Mouse (Mus musculus): ENCODE measurements at regions not wholly inside any gene's neighbourhood (a gene's known extent, or its start where the extent isn't known, plus 50 kb on each side); places are given as distances from the start of the nearest gene placed in this dataset.

DNA sequence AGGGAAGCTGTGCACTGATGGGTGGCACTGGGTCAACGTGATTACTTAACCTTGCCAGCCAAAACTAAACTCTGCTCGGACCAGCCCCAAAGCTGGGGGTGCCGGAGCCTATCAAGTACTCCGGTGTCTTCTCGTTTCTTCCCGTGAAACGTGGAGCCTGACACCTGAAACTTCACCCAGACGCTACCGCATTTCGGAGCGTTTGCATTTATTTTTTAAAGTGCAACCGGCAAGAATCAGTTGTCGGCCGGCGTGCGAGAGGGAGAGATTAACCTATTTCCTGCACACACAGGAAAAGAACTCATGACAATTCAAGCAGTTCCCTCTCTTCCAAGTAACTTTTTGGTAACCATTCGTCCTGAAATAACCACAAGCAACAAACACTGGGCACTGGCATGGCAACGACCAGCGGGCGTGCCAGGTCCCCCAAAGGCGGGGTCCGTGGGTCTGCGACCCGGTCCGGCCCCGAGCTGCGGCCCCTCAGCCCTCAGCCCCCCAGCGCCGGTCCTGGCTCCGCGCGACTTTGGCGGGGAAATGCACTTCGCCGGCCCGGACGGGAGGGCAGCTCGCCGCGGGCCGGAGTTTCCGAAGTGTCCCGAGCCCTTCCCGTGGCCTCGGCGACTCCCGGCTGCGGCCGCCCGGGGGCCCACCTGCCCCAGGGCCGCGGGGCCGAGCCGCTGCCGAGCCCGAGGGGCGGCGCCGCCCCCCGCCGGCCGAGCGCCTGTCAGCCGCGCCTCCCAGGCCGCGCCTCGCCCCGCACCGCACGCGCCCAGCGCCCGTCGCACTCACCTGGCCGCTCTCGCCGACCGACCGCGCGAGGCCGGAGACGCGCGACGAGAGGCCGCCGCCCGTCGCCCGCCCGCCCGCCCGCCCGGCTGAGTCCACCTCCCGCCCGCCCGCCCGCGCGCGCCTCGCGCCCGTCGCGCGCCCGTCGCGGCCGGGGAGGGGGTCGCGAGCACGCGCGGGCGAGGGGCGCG lies 1861.7 kb upstream of the Lrrc6 start:
- peak overlapping the region; percentile 22; the same call in 1 of the 2 replicates for H3K27ac ChIP-seq (ENCODE audit: insufficient read depth, low read length)
- peak overlapping the region; percentile 59 for H3K4me3 ChIP-seq (ENCODE audit: insufficient read depth, low read length)
- peaks cover 5% of the 10 kb centered on the region for H3K4me1 ChIP-seq (ENCODE audit: control insufficient read depth, insufficient read depth, low read length)
- TF ChIP-seq CTCF (IDR thresholded peaks at IDR 0.05; ENCODE audit: borderline replicate concordance, insufficient read depth, low read length), result no peak
- TF ChIP-seq POLR2A (IDR thresholded peaks at IDR 0.05; ENCODE audit: low read depth, low read length), result peak; percentile 35; the same call in 1 of the 2 replicates

GRCm38 (mm10) chr15:68360956-68361908 lies 1860.5 kb upstream of the Lrrc6 start:
- Histone ChIP-seq H3K27ac (ENCODE audit: insufficient read depth, low read length) (no peak overlapping the region), H3K4me3 (ENCODE audit: insufficient read depth, low read length) (peak overlapping the region; percentile 59), H3K4me1 (ENCODE audit: control insufficient read depth, insufficient read depth, low read length) (peaks cover 5% of the 10 kb centered on the region)
- no peak for TF ChIP-seq POLR2A (IDR thresholded peaks at IDR 0.05; ENCODE audit: low read depth, low read length)
- no peak for TF ChIP-seq CTCF (IDR thresholded peaks at IDR 0.05; ENCODE audit: borderline replicate concordance, insufficient read depth, low read length)

GRCm38 (mm10) chr15:68359496-68359895 lies 1858.8 kb upstream of the Lrrc6 start:
- no peak overlapping the region for H3K4me3 ChIP-seq (ENCODE audit: insufficient read depth, low read length)
- H3K4me1 ChIP-seq (ENCODE audit: control insufficient read depth, insufficient read depth, low read length), result peaks cover 5% of the 10 kb centered on the region
- no peak overlapping the region for H3K27ac ChIP-seq (ENCODE audit: insufficient read depth, low read length)
- TF ChIP-seq POLR2A (IDR thresholded peaks at IDR 0.05; ENCODE audit: low read depth, low read length) (no peak), CTCF (IDR thresholded peaks at IDR 0.05; ENCODE audit: borderline replicate concordance, insufficient read depth, low read length) (no peak)

- TF ChIP-seq POLR2A (IDR thresholded peaks at IDR 0.05; ENCODE audit: low read depth, low read length), result no peak
- 0 out of 2 replicates have a peak, but pooled peaks cover 2% of the 10 kb centered on the region for H3K4me1 ChIP-seq (ENCODE audit: control insufficient read depth, insufficient read depth, low read length)
- no peak overlapping the region for H3K4me3 ChIP-seq (ENCODE audit: insufficient read depth, low read length)
- no peak overlapping the region for H3K27ac ChIP-seq (ENCODE audit: insufficient read depth, low read length)
Observed at GRCm38 (mm10) chr15:68355957-68356356, 1855.2 kb upstream of the Lrrc6 start.

DNA sequence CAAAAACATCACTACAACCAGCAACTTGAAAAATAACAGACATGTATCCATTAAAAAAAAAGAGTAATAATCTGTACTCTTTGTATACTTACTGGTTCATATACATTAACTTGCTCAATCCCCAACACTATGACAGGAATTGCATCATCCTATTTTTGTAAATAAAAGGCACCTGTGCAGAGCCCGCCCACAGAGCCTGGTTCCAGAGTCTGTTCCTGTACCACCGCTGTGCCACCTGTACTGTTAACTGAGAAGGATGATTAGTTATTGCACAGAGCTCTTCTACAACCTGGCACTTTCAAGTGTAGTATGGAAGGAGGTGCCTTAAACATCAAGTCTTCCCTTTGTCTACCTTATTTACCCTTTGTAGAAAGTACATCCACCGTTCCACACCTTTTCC lies 1843.9 kb upstream of the Lrrc6 start:
- TF ChIP-seq POLR2A (IDR thresholded peaks at IDR 0.05; ENCODE audit: low read depth, low read length), result no peak
- TF ChIP-seq CTCF (IDR thresholded peaks at IDR 0.05; ENCODE audit: borderline replicate concordance, insufficient read depth, low read length), result no peak
- Histone ChIP-seq H3K4me3 (ENCODE audit: insufficient read depth, low read length) (no peak overlapping the region), H3K4me1 (ENCODE audit: control insufficient read depth, insufficient read depth, low read length) (no peaks in the 10 kb centered on the region), H3K27ac (ENCODE audit: insufficient read depth, low read length) (no peak overlapping the region)

DNA sequence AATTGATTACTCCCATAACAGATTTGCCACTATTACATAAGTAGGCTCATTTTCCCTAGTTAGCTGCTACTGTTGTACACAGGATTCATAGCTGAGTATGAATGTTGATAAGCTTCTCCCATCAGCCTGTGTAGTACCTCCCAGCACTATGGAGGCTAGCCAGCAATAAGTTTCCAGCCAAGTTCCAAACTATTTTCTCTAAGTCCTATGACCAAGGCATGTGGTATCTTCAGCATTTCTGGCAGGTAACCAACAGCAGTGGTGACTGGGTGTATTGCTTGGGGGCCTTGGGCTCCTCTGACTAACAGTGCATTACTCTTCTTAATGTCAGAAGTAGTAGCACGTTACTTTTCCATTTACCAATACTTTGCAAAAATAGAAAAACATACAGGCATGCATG lies 1841.8 kb upstream of the Lrrc6 start:
- TF ChIP-seq CTCF (IDR thresholded peaks at IDR 0.05; ENCODE audit: borderline replicate concordance, insufficient read depth, low read length) (no peak), POLR2A (IDR thresholded peaks at IDR 0.05; ENCODE audit: low read depth, low read length) (no peak)
- H3K27ac ChIP-seq (ENCODE audit: insufficient read depth, low read length), result 0 out of 2 replicates have a peak overlapping the region, but pooled peaks have one; percentile 35
- no peaks in the 10 kb centered on the region for H3K4me1 ChIP-seq (ENCODE audit: control insufficient read depth, insufficient read depth, low read length)
- H3K4me3 ChIP-seq (ENCODE audit: insufficient read depth, low read length), result no peak overlapping the region

GRCm38 (mm10) chr15:68341056-68341455 lies 1840.3 kb upstream of the Lrrc6 start:
- Histone ChIP-seq H3K4me1 (ENCODE audit: control insufficient read depth, insufficient read depth, low read length) (no peaks in the 10 kb centered on the region), H3K27ac (ENCODE audit: insufficient read depth, low read length) (no peak overlapping the region), H3K4me3 (ENCODE audit: insufficient read depth, low read length) (no peak overlapping the region)
- TF ChIP-seq CTCF (IDR thresholded peaks at IDR 0.05; ENCODE audit: borderline replicate concordance, insufficient read depth, low read length) (no peak), POLR2A (IDR thresholded peaks at IDR 0.05; ENCODE audit: low read depth, low read length) (no peak)

- Histone ChIP-seq H3K4me3 (ENCODE audit: insufficient read depth, low read length) (no peak overlapping the region), H3K27ac (ENCODE audit: insufficient read depth, low read length) (no peak overlapping the region), H3K4me1 (ENCODE audit: control insufficient read depth, insufficient read depth, low read length) (no peaks in the 10 kb centered on the region)
- TF ChIP-seq CTCF (IDR thresholded peaks at IDR 0.05; ENCODE audit: borderline replicate concordance, insufficient read depth, low read length) (no peak), POLR2A (IDR thresholded peaks at IDR 0.05; ENCODE audit: low read depth, low read length) (no peak)
Observed at GRCm38 (mm10) chr15:68337264-68337663, 1836.6 kb upstream of the Lrrc6 start.

DNA sequence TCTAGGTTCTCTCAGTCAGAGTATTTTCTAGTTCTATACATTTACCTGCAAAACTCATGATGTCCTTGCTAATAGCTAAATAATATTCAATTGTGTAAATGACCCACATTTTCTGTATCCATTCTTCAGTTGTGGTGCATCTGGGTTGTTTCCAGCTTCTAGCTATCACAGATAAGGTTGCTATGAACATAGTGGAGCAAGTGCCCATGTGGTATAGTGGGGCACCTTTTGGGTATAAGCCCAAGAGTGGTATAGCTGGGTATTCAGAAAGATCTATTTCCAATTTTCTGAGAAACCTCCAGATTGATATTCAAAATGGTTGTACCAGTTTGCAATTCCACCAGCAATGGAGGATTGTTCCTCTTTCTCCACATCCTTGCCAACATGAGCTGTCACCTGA lies 1835.1 kb upstream of the Lrrc6 start:
- Histone ChIP-seq H3K27ac (ENCODE audit: insufficient read depth, low read length) (no peak overlapping the region), H3K4me1 (ENCODE audit: control insufficient read depth, insufficient read depth, low read length) (no peaks in the 10 kb centered on the region), H3K4me3 (ENCODE audit: insufficient read depth, low read length) (no peak overlapping the region)
- TF ChIP-seq POLR2A (IDR thresholded peaks at IDR 0.05; ENCODE audit: low read depth, low read length) (no peak), CTCF (IDR thresholded peaks at IDR 0.05; ENCODE audit: borderline replicate concordance, insufficient read depth, low read length) (no peak)

Data from embryonic fibroblast, embryonic 13.5 days (primary cell).